Mouse (Mus musculus) small intestine, adult 2 months (tissue): Measurements from ENCODE around the gene Adarb1. TPM values are rescaled to one million over a fixed set of nuclear protein-coding genes. Genes with fewer than 3 reads are reported as not detected.

ENCODE experiments used
- H3K27ac ChIP-seq: fragments of 200-500 bp; 2 replicates; pipeline ENCODE4 v1.5.1; 2012; ENCODE audit warnings: low read depth, low read length, control low read depth, inconsistent platforms; ENCODE audit not compliant: insufficient read depth
- H3K27me3 ChIP-seq: fragments of 200-500 bp; 2 replicates; pipeline ENCODE4 v1.6.1; 2012; ENCODE audit warnings: mild to moderate bottlenecking, moderate library complexity, low read length, inconsistent platforms; ENCODE audit not compliant: control insufficient read depth, insufficient read depth
- H3K36me3 ChIP-seq: fragments of 200-500 bp; 2 replicates; pipeline ENCODE4 v1.6.1; 2012; ENCODE audit warnings: mild to moderate bottlenecking, low read length, control low read depth, inconsistent platforms; ENCODE audit not compliant: control insufficient read depth, insufficient read depth
- H3K4me1 ChIP-seq: fragments of 200-500 bp; 2 replicates; pipeline ENCODE4 v1.6.1; 2012; ENCODE audit warnings: low read length, inconsistent platforms, mixed read lengths; ENCODE audit not compliant: control insufficient read depth, insufficient read depth, insufficient read length
- H3K4me3 ChIP-seq: fragments of 200-500 bp; 2 replicates; pipeline ENCODE4 v1.5.1; 2012; ENCODE audit warnings: low read depth, mild to moderate bottlenecking, control low read depth, inconsistent platforms, low read length, moderate library complexity
- CTCF ChIP-seq: fragments of 200-500 bp; IDR thresholded peaks from 2 replicates; pipeline ENCODE4 v1.5.1; 2012; ENCODE audit warnings: low read depth, mild to moderate bottlenecking, control low read depth, inconsistent platforms, low read length, moderate library complexity, mixed read lengths; ENCODE audit not compliant: insufficient replicate concordance, insufficient read length; ENCODE audit errors: extremely low read depth
- POLR2A ChIP-seq: fragments of 200-500 bp; IDR thresholded peaks from 2 replicates; pipeline ENCODE4 v1.6.1; 2012; ENCODE audit warnings: low read depth, mild to moderate bottlenecking, control low read depth, inconsistent platforms, low read length, moderate library complexity
- WGBS: fragments of 180-500 bp; shearing (Covaris S2); methylation state at CpG from one replicate; pipeline ENCODE4 v1.1.7; 2018; 5-methylcytosine and 5-hydroxymethylcytosine counted together
- polyA plus RNA-seq: library from polyadenylated mRNA; depleted of rRNA; stranded (reverse); fragments of >200 nt; gene quantifications from 2 replicates; pipeline ENCODE4 v1.2.3, GENCODE M21; 2012

The Adarb1 gene
- polyA plus RNA-seq, 1 experiment = 0.79 TPM

DNA sequence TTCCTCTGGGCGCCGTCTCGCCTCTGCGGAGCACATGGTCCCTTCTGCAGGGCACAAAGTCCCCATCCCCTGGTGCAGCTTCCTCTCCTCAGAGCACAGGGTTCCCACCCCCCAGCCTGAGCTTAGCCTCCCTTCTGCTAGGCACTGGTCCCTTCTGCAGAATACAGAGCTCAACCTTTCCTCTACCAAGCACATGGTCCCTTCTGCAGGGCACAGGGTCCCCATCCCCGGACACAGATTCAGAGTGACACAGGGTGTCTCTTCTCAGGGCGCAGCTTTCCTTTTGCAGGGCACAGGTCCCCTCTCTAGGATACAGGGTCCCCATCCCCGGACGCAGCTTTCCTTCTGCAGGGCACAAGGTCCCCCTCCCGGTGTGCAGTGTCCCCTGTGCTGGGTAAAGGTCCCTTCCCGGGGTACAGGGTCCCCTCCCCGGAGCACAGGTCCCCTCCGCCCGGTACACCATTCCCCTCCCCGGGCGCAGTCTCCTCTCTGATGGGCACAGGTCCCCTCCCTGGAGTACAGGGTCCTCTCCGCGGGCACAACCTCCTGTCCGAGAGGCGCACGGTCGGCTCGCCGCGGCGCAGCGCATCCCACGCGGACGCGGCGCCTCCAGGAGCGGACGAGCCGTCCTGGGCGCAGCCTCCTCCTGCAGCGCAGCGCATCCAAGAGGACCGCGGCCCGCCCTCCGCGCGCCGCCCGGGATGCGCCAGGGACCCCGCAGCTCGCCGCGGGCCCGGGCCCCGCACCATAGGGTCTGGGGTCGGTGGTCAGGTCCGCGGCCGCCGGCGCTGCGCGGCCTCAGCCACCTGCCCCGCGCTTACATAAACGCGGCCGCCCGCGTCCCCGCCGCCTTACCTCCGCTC is 599 bp downstream of the Adarb1 start:
- H3K4me1 ChIP-seq = peaks cover 9% of the 10 kb centered on the region
- TF ChIP-seq CTCF (no peak), POLR2A (no peak)
- 1% methylated on average over 67 of the region's 70 CpGs for WGBS
- H3K4me3 ChIP-seq = peak overlapping the region; percentile 63
- no peaks in the 10 kb centered on the region for H3K36me3 ChIP-seq
- no peak overlapping the region for H3K27ac ChIP-seq
- peaks cover 14% of the 10 kb centered on the region for H3K27me3 ChIP-seq

DNA sequence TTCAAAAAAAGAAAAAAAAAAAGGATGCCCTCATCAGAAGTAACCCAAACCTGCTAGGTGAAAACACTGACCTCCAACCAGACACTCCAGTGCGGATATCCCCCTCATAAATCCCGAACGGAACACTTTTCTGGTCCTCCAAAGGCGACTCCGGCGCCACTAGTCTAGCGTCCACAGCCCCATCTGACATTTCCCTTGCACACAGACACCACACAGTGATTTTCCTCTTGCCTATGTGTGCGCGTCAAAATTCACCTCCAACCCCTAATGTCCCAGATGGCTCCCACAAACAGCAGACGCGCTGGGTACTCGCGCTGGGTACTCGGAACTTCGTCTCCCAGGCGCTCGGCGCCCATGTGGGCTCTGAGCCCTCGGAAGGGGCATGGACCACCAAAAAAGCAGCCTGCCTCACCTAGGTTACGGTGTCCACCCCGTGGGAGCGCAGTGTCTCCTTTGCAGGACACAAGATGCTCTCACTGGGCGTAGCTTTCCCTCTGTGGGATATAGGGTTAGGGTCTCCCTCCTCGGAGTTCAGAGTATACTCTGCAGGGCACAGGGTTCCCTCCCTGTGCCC is 1.3 kb downstream of the Adarb1 start:
- WGBS = 18% methylated on average over 24 of the region's 24 CpGs
- no peaks in the 10 kb centered on the region for H3K36me3 ChIP-seq
- H3K4me1 ChIP-seq = peaks cover 9% of the 10 kb centered on the region
- H3K4me3 ChIP-seq = peak overlapping the region; percentile 63
- TF ChIP-seq CTCF = no peak
- no peak for TF ChIP-seq POLR2A
- H3K27ac ChIP-seq = no peak overlapping the region
- H3K27me3 ChIP-seq = peaks cover 14% of the 10 kb centered on the region

DNA sequence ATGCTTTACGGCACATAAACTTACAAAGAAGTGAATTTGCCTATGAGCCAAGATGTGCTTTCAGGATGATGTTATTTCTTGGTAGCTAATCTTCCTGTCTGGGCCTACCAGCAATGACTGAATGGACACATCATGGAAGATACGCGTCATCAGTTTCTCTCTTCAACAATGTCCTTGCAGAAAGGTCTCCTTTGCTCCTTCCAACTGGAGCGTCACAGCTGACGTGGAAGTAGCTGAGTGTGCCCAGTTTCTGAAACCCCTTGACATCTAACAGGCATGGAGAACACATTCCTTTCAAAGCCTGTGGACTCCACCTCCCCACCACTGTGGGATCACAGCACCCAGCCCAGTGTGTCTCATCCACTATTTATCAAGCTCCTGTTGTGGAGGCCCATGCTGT is 2.2 kb downstream of the Adarb1 start:
- WGBS = 93% methylated on average over 5 of the region's 5 CpGs
- H3K4me3 ChIP-seq = no peak overlapping the region
- H3K4me1 ChIP-seq = peaks cover 9% of the 10 kb centered on the region
- H3K36me3 ChIP-seq = no peaks in the 10 kb centered on the region
- TF ChIP-seq POLR2A (no peak), CTCF (no peak)
- peaks cover 14% of the 10 kb centered on the region for H3K27me3 ChIP-seq
- H3K27ac ChIP-seq = no peak overlapping the region

DNA sequence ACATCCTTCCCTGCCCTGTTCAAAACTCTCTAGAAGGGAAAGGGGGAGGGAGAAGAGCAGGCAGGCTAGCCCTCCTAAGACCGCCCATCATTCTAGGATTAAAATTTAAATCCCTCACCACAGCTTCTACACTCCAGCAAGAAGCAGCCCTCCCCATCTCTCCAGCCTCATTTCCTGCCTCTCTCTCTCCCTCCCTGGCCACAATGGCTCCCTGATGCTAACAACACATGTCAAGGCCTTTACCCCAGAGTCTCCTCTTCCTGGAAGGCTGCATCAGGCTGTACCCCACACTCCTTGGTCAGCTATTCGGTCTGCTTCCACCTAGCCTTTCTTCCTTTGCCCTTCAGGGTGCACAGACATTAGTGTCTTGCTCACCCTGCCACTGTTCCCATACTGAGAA is 4.3 kb downstream of the Adarb1 start:
- no peak overlapping the region for H3K4me3 ChIP-seq
- no peaks in the 10 kb centered on the region for H3K36me3 ChIP-seq
- H3K4me1 ChIP-seq = peaks cover 9% of the 10 kb centered on the region
- H3K27ac ChIP-seq = no peak overlapping the region
- peaks cover 14% of the 10 kb centered on the region for H3K27me3 ChIP-seq
- TF ChIP-seq POLR2A (no peak), CTCF (no peak)
- 61% methylated on average over 2 of the region's 2 CpGs for WGBS

DNA sequence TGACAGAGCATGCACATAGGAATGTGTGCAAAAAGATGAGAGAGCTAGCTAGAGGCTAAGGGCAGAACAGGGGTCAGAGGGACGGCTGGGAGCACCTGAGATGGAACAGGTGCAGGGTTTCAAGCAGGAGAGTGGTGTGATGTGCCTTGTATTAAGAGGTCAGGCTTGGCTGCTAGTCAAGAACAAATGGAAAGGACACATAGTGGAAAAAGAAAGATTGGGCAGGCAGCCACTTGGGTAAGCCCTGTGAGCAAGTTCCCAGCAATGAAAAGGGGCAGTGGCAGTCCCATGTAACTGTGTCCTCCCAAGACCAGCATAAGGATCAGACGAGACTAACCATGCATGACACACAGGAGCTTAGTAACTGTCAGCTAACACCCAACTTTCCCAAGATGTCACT is 8.9 kb downstream of the Adarb1 start:
- Histone ChIP-seq H3K4me3 (no peak overlapping the region), H3K4me1 (no peaks in the 10 kb centered on the region), H3K36me3 (no peaks in the 10 kb centered on the region), H3K27me3 (no peaks in the 10 kb centered on the region; the same call in 1 of the 2 replicates), H3K27ac (no peak overlapping the region)
- no peak for TF ChIP-seq POLR2A
- TF ChIP-seq CTCF = no peak
- WGBS = 54% methylated on average over 2 of the region's 2 CpGs

DNA sequence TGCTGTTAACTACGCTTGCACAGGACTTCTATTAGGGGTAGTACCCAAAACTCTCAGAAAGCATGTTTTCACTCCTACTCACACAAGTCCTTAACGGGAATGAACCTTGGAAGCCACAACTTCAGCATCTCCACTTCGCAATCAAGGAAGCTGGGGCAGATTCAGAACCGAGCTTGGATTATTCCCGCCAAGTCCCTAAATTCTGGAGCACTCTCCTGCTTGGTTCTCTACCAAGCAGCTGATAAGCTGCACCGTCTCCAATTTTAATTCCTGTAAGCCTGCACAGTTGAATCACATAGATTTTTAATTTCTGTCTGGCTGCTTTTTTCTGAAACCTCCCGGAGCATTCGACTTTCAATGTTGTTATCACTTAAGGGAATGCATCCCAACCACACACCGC is 9.8 kb downstream of the Adarb1 start:
- Histone ChIP-seq H3K4me3 (no peak overlapping the region), H3K4me1 (no peaks in the 10 kb centered on the region), H3K36me3 (no peaks in the 10 kb centered on the region), H3K27ac (no peak overlapping the region), H3K27me3 (no peaks in the 10 kb centered on the region; the same call in 1 of the 2 replicates)
- WGBS = 83% methylated on average over 9 of the region's 9 CpGs
- no peak for TF ChIP-seq POLR2A
- no peak for TF ChIP-seq CTCF

DNA sequence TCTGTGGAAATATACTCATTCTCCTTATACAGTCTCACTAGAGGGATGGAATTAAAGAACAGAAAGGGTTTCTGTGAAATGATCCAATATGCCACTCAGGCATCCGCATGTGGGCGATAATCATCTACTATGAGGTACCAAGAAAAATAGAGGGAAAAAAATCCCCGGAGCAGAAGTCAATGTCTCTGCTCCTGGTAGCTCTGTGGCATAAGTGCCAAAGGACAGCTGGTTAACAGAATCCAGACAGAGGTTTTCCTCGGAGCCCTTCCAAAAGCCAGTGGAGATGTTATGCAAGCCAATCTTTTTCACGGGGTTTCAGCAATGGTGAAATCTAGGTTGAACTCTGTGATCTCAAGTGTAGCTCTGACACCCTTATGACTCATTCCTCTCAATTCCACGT is 11.6 kb downstream of the Adarb1 start:
- 65% methylated on average over 6 of the region's 6 CpGs for WGBS
- no peak overlapping the region for H3K4me3 ChIP-seq
- TF ChIP-seq CTCF = no peak
- TF ChIP-seq POLR2A = no peak
- H3K4me1 ChIP-seq = no peaks in the 10 kb centered on the region
- no peaks in the 10 kb centered on the region for H3K27me3 ChIP-seq
- no peak overlapping the region for H3K27ac ChIP-seq
- H3K36me3 ChIP-seq = no peaks in the 10 kb centered on the region
